Mouse (Mus musculus): Measurements from ENCODE around the gene Pex1. TPM values are rescaled to one million over a fixed set of nuclear protein-coding genes. Genes with fewer than 3 reads are reported as not detected.

The Pex1 gene
- polyA plus RNA-seq (2014; fragmentation: Illumina TruSeq; extraction: RNeasy Lipid Tissue Mini Kit (QIAGEN cat#74804); ENCODE audit: low read depth, low replicate concordance) = 29.6 TPM

GRCm38 (mm10) chr5:3595693-3596398 lies at the start of gene Pex1:
Gene Pex1, plus strand, starts transcription at chr5:3596066.

GRCm38 (mm10) chr5:3571266-3571665 lies 24.6 kb upstream of the Pex1 start, which contains the start of gene 1700109H08Rik:
Gene 1700109H08Rik, plus strand, starts transcription at chr5:3571566.

GRCm38 (mm10) chr5:3596399-3596766 lies 517 bp downstream of the Pex1 start, which contains the start of gene Rbm48:
Gene Rbm48, minus strand, starts transcription at chr5:3596585.

GRCm38 (mm10) chr5:3650881-3651280 lies 55.0 kb downstream of the Pex1 start, which contains the start of gene Tmbim7:
Gene Tmbim7, plus strand, starts transcription at chr5:3651181.

GRCm38 (mm10) chr5:3657085-3657484 lies 61.2 kb downstream of the Pex1 start, which contains the start of gene Gatad1:
Gene Gatad1, minus strand, starts transcription at chr5:3657185.

Other genes starting within 250 kb of the Pex1 start
- 55.2 TPM for gene Fam133b, start 52.2 kb upstream of the Pex1 start, polyA plus RNA-seq (2014; fragmentation: Illumina TruSeq; extraction: RNeasy Lipid Tissue Mini Kit (QIAGEN cat#74804); ENCODE audit: low read depth, low replicate concordance)
- 2.3 TPM for gene 1700109H08Rik, start 24.5 kb upstream of the Pex1 start, polyA plus RNA-seq (2014; fragmentation: Illumina TruSeq; extraction: RNeasy Lipid Tissue Mini Kit (QIAGEN cat#74804); ENCODE audit: low read depth, low replicate concordance)
- gene Rbm48, start 519 bp downstream of the Pex1 start, polyA plus RNA-seq (2014; fragmentation: Illumina TruSeq; extraction: RNeasy Lipid Tissue Mini Kit (QIAGEN cat#74804); ENCODE audit: low read depth, low replicate concordance) = 14.4 TPM
- not detected for gene Tmbim7, start 55.1 kb downstream of the Pex1 start, polyA plus RNA-seq (2014; fragmentation: Illumina TruSeq; extraction: RNeasy Lipid Tissue Mini Kit (QIAGEN cat#74804); ENCODE audit: low read depth, low replicate concordance)
- gene Gatad1, start 61.1 kb downstream of the Pex1 start, polyA plus RNA-seq (2014; fragmentation: Illumina TruSeq; extraction: RNeasy Lipid Tissue Mini Kit (QIAGEN cat#74804); ENCODE audit: low read depth, low replicate concordance) = 255 TPM
- 127 TPM for gene Ankib1, start 206.9 kb downstream of the Pex1 start, polyA plus RNA-seq (2014; fragmentation: Illumina TruSeq; extraction: RNeasy Lipid Tissue Mini Kit (QIAGEN cat#74804); ENCODE audit: low read depth, low replicate concordance)
- 80.3 TPM for gene Krit1, start 207.1 kb downstream of the Pex1 start, polyA plus RNA-seq (2014; fragmentation: Illumina TruSeq; extraction: RNeasy Lipid Tissue Mini Kit (QIAGEN cat#74804); ENCODE audit: low read depth, low replicate concordance)
- gene Lrrd1, start 249.1 kb downstream of the Pex1 start, polyA plus RNA-seq (2014; fragmentation: Illumina TruSeq; extraction: RNeasy Lipid Tissue Mini Kit (QIAGEN cat#74804); ENCODE audit: low read depth, low replicate concordance) = not detected

All from kidney, adult 10 weeks (tissue).